Mouse (Mus musculus) midbrain, embryonic 16.5 days (tissue): ENCODE data around the gene Prkar2b. TPM values are rescaled to one million over a fixed set of nuclear protein-coding genes. Genes with fewer than 3 reads are reported as not detected.
A peak's percentile ranks its signal among the peaks of the same experiment; 100 is the strongest.

Experiments used
- ATAC-seq: fragments of 200-750 bp; cut with Nextera tagmentation; 2 replicates; pipeline ENCODE4 v1.8.0; 2017; ENCODE audit warnings: moderate TSS enrichment
- H3K27ac ChIP-seq: fragments of 300-500 bp; sonication (generic); 2 replicates; pipeline ENCODE4 v1.5.1; 2014; ENCODE audit warnings: mild to moderate bottlenecking, low read length, mixed read lengths
- H3K27me3 ChIP-seq: fragments of 300-500 bp; sonication (generic); 2 replicates; pipeline ENCODE4 v1.6.1; 2014; ENCODE audit warnings: low read depth, low read length, mixed read lengths; ENCODE audit not compliant: control insufficient read depth, insufficient read depth
- H3K36me3 ChIP-seq: fragments of 300-500 bp; sonication (generic); 2 replicates; pipeline ENCODE4 v1.6.1; 2014; ENCODE audit warnings: mild to moderate bottlenecking, low read length, moderate library complexity, mixed read lengths; ENCODE audit not compliant: control insufficient read depth, insufficient read depth
- H3K4me1 ChIP-seq: fragments of 300-500 bp; sonication (generic); 2 replicates; pipeline ENCODE4 v1.6.1; 2014; ENCODE audit warnings: mild to moderate bottlenecking, low read length, mixed read lengths; ENCODE audit not compliant: control insufficient read depth, insufficient read depth
- H3K4me2 ChIP-seq: fragments of 300-500 bp; sonication (generic); 2 replicates; pipeline ENCODE4 v1.6.1; 2014; ENCODE audit warnings: mild to moderate bottlenecking, low read length, mixed read lengths
- H3K4me3 ChIP-seq: fragments of 300-500 bp; sonication (generic); 2 replicates; pipeline ENCODE4 v1.5.1; 2014; ENCODE audit warnings: low read depth, mild to moderate bottlenecking, low read length, moderate library complexity, mixed read lengths
- H3K9ac ChIP-seq: fragments of 300-500 bp; sonication (generic); 2 replicates; pipeline ENCODE4 v1.6.1; 2014; ENCODE audit warnings: low read depth, low read length, mixed read lengths
- H3K9me3 ChIP-seq: fragments of 300-500 bp; sonication (generic); replicated peaks from 2 replicates; pipeline ENCODE4 v1.6.1; 2014; ENCODE audit warnings: mild to moderate bottlenecking, low read length, mixed read lengths; ENCODE audit not compliant: control insufficient read depth, poor library complexity, severe bottlenecking
- WGBS: fragments of 180-500 bp; shearing (Covaris S2); extraction: QIAGEN DNeasy Blood & Tissue Kit; methylation state at CpG from one replicate; pipeline ENCODE4 v1.1.7; 2014; 5-methylcytosine and 5-hydroxymethylcytosine counted together
- polyA plus RNA-seq: library from polyadenylated mRNA; unstranded; fragments of >200 nt; fragmentation: Nextera tagmentation; extraction: Ambion mirVana; gene quantifications from 2 replicates; pipeline ENCODE4 v1.2.1, GENCODE M21; 2015

The Prkar2b gene
- polyA plus RNA-seq, 1 experiment from 2014 or later, result 149 TPM

DNA sequence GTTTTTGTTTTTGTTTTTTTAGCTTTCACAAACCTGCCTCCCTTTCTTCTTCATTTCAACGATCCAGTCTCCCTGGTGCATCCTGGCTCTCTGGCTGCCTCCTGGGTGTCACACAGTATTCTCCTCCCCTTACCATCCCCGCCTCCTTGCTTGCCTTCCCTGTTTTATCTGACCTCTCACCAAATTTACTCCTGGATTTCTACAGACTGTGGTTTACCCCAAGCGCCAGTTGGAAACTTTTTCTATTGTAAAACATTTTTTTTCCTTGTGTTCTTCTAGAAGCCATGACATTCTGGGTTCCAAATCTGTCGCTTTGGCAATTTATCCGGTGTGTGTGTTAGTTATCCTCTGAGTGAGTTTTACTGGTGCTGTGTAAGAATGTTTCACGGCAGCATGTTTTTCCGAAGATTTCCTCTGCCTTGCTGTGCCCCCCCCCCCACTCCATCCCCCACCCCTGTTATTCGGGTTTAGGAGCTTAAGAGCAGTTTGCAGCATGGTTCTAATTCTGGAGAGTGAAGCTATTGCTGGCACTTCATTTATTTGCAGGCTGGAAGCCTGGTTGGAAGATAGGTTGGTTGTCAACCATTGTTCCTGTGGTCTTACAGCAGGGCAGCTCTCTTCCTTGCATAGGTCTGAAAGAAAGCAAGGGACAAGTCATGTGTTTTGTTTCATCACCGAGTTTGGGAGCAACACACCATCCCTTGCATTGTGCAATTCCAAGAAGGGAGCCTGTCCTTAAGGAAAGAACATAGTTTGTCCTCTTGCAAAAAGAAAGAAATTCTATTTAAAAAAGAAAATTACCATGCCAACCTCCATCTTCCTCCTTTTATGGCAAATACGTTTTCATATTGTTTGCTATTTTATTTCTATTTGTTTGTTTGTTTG is 15.0 kb upstream of the Prkar2b start:
- H3K27me3 ChIP-seq, result no peaks in the 10 kb centered on the region
- no peaks in the 10 kb centered on the region for H3K36me3 ChIP-seq
- no peaks in the 10 kb centered on the region for H3K9me3 ChIP-seq
- WGBS, result 74% methylated on average over 10 of the region's 10 CpGs
- no peaks in the 10 kb centered on the region for H3K4me1 ChIP-seq
- no peak overlapping the region for H3K9ac ChIP-seq
- no peak overlapping the region for H3K4me2 ChIP-seq
- no peak overlapping the region for H3K27ac ChIP-seq
- no peak for ATAC-seq
- H3K4me3 ChIP-seq, result no peak overlapping the region

DNA sequence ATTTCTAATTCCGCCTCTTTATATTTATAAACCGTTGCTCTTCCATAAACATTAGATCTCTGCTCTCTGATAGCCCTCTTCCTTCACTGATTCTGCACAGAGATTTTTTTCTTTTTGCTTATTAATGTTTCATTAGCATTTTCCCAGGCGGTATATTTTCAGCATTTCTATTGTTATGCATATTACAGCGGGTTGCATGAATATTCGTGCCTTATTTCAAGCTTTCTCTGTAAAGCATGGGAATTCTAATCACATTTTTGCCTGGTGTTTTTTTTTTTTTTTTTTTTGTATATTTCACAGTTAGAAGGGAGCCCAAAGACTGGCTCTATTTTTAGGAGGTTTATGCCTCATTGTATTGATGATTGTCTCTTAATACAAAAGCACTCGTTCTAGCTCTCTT is 13.2 kb upstream of the Prkar2b start:
- no peak overlapping the region for H3K4me3 ChIP-seq
- no peak overlapping the region for H3K9ac ChIP-seq
- no peak overlapping the region for H3K4me2 ChIP-seq
- WGBS, result 26% methylated on average over 6 of the region's 6 CpGs
- H3K9me3 ChIP-seq, result no peaks in the 10 kb centered on the region
- no peaks in the 10 kb centered on the region for H3K36me3 ChIP-seq
- H3K27me3 ChIP-seq, result no peaks in the 10 kb centered on the region
- peak overlapping the region; percentile 33; the same call in 1 of the 2 replicates for H3K27ac ChIP-seq
- H3K4me1 ChIP-seq, result no peaks in the 10 kb centered on the region
- no peak for ATAC-seq

DNA sequence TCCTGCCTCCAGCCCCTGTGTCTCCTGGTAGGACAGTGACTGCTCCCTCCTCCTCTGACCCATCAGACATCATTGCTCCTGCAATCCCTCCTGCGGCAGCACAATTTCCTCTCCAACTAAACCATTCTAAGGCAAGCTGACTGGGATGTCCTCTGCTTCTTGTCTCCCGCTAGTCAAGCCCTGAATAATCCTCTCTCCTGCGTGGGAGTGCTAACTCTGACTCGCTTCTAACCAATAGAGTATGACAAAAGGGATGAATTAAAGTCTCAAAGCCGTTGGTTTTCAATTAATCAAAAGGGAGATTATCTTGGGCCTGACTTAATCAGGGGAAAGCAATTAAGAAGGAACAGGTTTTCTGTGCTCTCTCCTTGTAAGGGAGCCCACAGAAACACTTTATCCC is 4.9 kb upstream of the Prkar2b start:
- Histone ChIP-seq H3K36me3 (no peaks in the 10 kb centered on the region), H3K9ac (no peak overlapping the region), H3K27me3 (no peaks in the 10 kb centered on the region; the same call in 1 of the 2 replicates), H3K4me1 (peaks cover 3% of the 10 kb centered on the region), H3K9me3 (no peaks in the 10 kb centered on the region), H3K27ac (no peak overlapping the region; the same call in 1 of the 2 replicates), H3K4me3 (no peak overlapping the region), H3K4me2 (no peak overlapping the region)
- ATAC-seq, result no peak
- WGBS, result 9% methylated on average over 5 of the region's 5 CpGs

DNA sequence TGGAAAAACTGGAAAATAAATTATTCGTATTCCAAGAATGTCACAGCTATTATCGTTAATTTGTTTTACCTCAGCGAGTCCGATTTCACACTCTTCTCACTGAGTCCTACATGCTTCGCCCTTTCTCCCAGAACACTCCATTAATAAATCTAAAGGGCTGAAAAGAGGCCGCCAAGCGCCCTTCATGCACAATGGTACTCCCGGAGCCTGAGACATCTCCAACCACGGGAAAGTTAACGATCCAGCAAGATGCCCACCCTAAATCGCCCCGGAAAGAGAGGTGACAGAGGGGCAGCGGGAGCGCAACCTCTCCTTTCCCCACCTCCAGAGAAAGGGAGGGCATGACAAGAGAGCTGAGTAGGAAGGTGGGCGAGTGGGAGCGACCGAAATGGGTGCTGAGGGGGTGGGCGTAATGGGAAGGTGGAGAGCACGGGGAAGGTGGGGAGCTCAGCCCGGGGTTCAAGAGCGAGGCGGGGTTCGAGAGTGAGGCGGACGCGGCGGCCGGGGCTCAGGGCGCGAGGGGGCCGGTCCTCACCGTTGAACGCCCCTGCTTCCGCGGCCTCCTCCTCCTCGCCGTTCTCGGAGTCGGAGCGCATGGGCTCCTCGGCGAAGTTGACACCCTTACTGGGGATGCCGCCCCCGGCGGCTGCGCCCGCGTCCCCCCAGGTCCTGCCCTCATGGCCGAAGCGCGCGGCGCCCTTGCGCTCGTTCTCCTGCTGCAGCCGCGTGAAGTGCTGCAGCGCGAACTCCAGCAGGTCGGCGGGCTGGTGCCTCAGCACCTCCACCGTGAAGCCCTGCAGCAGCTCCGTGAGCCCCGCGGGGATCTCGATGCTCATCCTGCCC is 628 bp downstream of the Prkar2b start:
- peak overlapping the region; percentile 91 for H3K4me3 ChIP-seq
- no peaks in the 10 kb centered on the region for H3K27me3 ChIP-seq
- H3K4me1 ChIP-seq, result peaks cover 24% of the 10 kb centered on the region
- peak overlapping the region; percentile 99 for H3K9ac ChIP-seq
- WGBS, result 0% methylated on average over 52 of the region's 66 CpGs
- no peaks in the 10 kb centered on the region for H3K36me3 ChIP-seq
- H3K27ac ChIP-seq, result peak overlapping the region; percentile 99
- peak; percentile 74 for ATAC-seq
- H3K4me2 ChIP-seq, result peak overlapping the region; percentile 69
- no peaks in the 10 kb centered on the region for H3K9me3 ChIP-seq

DNA sequence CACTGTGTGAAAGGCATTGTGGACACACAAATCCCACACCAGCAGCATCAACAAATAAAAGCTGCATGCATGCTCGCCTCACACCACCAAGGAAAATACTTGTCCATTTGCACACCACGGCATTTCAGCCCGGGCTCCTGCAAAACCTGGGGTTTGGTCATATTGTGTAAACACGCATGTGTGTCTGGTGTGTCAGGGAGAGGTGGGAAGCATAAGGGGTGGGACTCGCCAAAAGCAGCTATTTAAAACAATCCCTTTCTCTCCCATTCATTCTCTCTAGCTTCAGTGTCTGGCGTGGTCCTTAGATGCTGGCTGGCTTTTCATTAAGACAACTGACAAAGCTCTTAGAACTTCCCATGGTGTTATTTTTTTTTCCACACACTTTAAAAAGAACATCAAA is 1.4 kb downstream of the Prkar2b start:
- WGBS, result 1% methylated on average over 6 of the region's 6 CpGs
- no peaks in the 10 kb centered on the region for H3K27me3 ChIP-seq
- H3K9ac ChIP-seq, result peak overlapping the region; percentile 99
- peak overlapping the region; percentile 69 for H3K4me2 ChIP-seq
- no peaks in the 10 kb centered on the region for H3K9me3 ChIP-seq
- H3K27ac ChIP-seq, result peak overlapping the region; percentile 99
- peak overlapping the region; percentile 91 for H3K4me3 ChIP-seq
- H3K36me3 ChIP-seq, result no peaks in the 10 kb centered on the region
- ATAC-seq, result peak; percentile 43
- H3K4me1 ChIP-seq, result peaks cover 28% of the 10 kb centered on the region

DNA sequence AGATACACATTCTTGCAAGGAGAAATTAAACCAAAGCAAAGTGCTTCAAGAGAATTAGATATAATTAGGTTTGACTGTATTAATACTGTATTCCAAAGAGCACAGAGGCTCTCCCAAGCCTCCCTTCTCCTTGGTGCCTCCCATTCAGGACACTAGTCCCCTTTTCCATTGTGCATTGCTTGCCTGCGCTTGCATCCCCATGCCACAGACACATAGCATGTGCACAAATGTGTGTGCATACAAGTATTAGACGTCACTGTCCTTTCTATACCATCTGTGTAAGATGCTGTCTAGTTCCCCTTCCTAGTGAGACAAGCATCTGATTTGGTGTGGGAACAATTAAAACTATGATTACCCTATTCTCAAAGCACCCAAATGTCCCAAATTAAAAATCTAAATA is 2.0 kb downstream of the Prkar2b start:
- ATAC-seq, result 0 out of 2 replicates have a peak, but pooled peaks have one; percentile 10
- no peaks in the 10 kb centered on the region for H3K27me3 ChIP-seq
- WGBS, result 19% methylated on average over 2 of the region's 2 CpGs
- H3K4me3 ChIP-seq, result peak overlapping the region; percentile 91
- peak overlapping the region; percentile 69 for H3K4me2 ChIP-seq
- peaks cover 33% of the 10 kb centered on the region for H3K4me1 ChIP-seq
- no peaks in the 10 kb centered on the region for H3K9me3 ChIP-seq
- H3K27ac ChIP-seq, result peak overlapping the region; percentile 99
- peak overlapping the region; percentile 99 for H3K9ac ChIP-seq
- H3K36me3 ChIP-seq, result no peaks in the 10 kb centered on the region

DNA sequence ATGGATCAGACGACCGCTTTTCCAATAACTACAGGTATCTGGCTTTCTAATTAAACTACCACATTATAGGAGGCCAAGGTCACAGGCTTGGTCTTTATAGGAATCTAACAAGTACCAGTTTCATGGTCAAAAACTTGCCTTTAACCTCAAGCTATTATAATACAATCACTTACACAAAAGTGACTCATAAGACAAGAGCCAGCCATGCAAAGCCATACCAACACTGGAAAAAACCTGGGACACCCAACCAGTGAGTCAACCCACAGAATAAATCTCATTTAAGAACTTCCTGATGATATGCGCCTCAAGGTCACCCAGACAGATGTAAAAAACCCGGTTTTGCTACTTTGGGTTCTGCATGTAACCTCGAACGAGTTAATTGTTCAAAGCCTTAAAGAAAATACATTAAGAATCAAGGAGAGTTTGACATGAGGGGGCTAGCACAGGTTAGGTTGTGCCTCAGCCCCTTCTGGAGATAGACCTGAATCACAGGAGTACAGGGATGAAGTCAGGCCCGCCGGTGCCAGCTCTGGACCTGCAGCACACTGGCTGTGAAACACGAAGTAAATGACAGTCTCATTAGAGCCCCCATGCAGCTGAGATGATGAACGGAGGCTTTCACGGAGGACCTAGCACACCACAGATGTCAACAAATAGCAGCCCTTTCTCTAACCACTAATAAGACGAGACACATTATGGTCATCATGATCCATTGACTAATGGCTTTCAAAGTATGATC is 3.5 kb downstream of the Prkar2b start:
- ATAC-seq, result no peak
- H3K9me3 ChIP-seq, result no peaks in the 10 kb centered on the region
- no peak overlapping the region for H3K9ac ChIP-seq
- peak overlapping the region; percentile 69 for H3K4me2 ChIP-seq
- H3K27ac ChIP-seq, result peak overlapping the region; percentile 20; the same call in 1 of the 2 replicates
- WGBS, result 75% methylated on average over 12 of the region's 12 CpGs
- peaks cover 42% of the 10 kb centered on the region for H3K4me1 ChIP-seq
- H3K4me3 ChIP-seq, result peak overlapping the region; percentile 91
- no peaks in the 10 kb centered on the region for H3K27me3 ChIP-seq
- H3K36me3 ChIP-seq, result no peaks in the 10 kb centered on the region

DNA sequence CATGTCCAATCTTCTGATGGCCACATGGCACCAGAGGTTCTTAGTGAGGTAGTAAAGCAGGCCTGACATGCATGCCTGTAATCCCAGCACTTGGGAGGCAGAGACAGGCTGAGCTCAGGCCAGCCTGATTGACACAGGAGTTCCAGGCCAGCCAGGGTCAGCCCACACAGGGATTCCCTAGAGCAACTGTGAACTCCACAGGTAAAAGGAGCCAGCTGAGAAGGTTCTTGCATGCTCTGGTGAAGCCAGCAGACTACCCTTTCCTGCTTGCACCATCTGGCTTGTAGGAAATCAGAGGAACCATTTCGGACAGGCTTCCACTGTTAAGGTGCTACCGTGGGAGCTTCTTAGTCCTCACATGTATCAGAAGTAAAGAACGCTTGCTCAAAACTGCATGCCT is 5.3 kb downstream of the Prkar2b start:
- Histone ChIP-seq H3K4me2 (no peak overlapping the region), H3K4me3 (no peak overlapping the region), H3K27ac (no peak overlapping the region), H3K9ac (no peak overlapping the region), H3K4me1 (peaks cover 39% of the 10 kb centered on the region), H3K27me3 (no peaks in the 10 kb centered on the region), H3K9me3 (no peaks in the 10 kb centered on the region), H3K36me3 (no peaks in the 10 kb centered on the region)
- WGBS, result 97% methylated on average over 3 of the region's 3 CpGs
- no peak for ATAC-seq
